Mouse (Mus musculus) heart, postnatal 10 days (tissue): ENCODE data around the gene Zfp750. TPM values are rescaled to one million over a fixed set of nuclear protein-coding genes. Genes with fewer than 3 reads are reported as not detected.
A peak's percentile ranks its signal among the peaks of the same experiment; 100 is the strongest.

Source experiments
- DNase-seq, 2 experiments: peaks; one replicate each; pipeline ENCODE4 v3.0.0; 2021
- intact Hi-C: fragments of 180-260 bp; cut with DNase I; formaldehyde crosslinking; loops from one replicate; pipeline ENCODE4 v1.15.1; 2025
- total RNA-seq, 2 experiments: library from RNA; stranded (reverse); gene quantifications; 2 replicates each; pipeline ENCODE4 v1.2.3; 2021

The Zfp750 gene
- under 1 TPM in 1 of 2 experiments, not detected in 1; 0.07 TPM for total RNA-seq

GRCm38 (mm10) chr11:121519131-121519530 is at the start of gene Zfp750:
TSS of gene Zfp750 (minus strand) at chr11:121519333.
- intact Hi-C loops = no loop called here
- DNase-seq = no peak

- intact Hi-C loops = no loop called here
- DNase-seq = no peak
These were observed 45.1 kb upstream of the Zfp750 start for GRCm38 (mm10) chr11:121564265-121564664.

GRCm38 (mm10) chr11:121563312-121563711 is 44.2 kb upstream of the Zfp750 start:
- intact Hi-C loops = no loop called here
- no peak for DNase-seq

GRCm38 (mm10) chr11:121560294-121560663 is 41.1 kb upstream of the Zfp750 start:
- DNase-seq = no peak
- intact Hi-C loops = no loop called here

GRCm38 (mm10) chr11:121559527-121560293 is 40.6 kb upstream of the Zfp750 start:
- intact Hi-C loops = no loop called here
- DNase-seq = no peak

- no peak for DNase-seq
- intact Hi-C loops = no loop called here
These were observed 39.4 kb upstream of the Zfp750 start for GRCm38 (mm10) chr11:121558522-121558921.

- DNase-seq = no peak
- intact Hi-C loops = no loop called here
These were observed 38.8 kb upstream of the Zfp750 start for GRCm38 (mm10) chr11:121557946-121558345.

- intact Hi-C loops = no loop called here
- no peak for DNase-seq
These were observed 37.6 kb upstream of the Zfp750 start for GRCm38 (mm10) chr11:121556727-121557126.

- DNase-seq = no peak
- intact Hi-C loops = no loop called here
These were observed 34.3 kb upstream of the Zfp750 start for GRCm38 (mm10) chr11:121553458-121553857.

- intact Hi-C loops = no loop called here
- DNase-seq = no peak
These were observed 33.8 kb upstream of the Zfp750 start for GRCm38 (mm10) chr11:121552846-121553457.

- intact Hi-C loops = no loop called here
These were observed 33.0 kb upstream of the Zfp750 start for GRCm38 (mm10) chr11:121552167-121552566.

GRCm38 (mm10) chr11:121551206-121551799 is 32.2 kb upstream of the Zfp750 start:
- intact Hi-C loops = no loop called here
- no peak for DNase-seq

More at GRCm38 (mm10) chr11:121552167-121552566, 33.0 kb upstream of the Zfp750 start:
- DNase-seq = peak; percentile 10 to 27

- intact Hi-C loops = no loop called here
- no peak for DNase-seq
These were observed 30.9 kb upstream of the Zfp750 start for GRCm38 (mm10) chr11:121549843-121550647.

- peak; percentile 44 to 46 for DNase-seq
- intact Hi-C loops = no loop called here
These were observed 30.1 kb upstream of the Zfp750 start for GRCm38 (mm10) chr11:121548996-121549842.

GRCm38 (mm10) chr11:121547925-121548324 is 28.8 kb upstream of the Zfp750 start:
- intact Hi-C loops = no loop called here
- DNase-seq = no peak

GRCm38 (mm10) chr11:121547234-121547633 is 28.1 kb upstream of the Zfp750 start:
- intact Hi-C loops = no loop called here

GRCm38 (mm10) chr11:121545398-121546034 is 26.4 kb upstream of the Zfp750 start:
- intact Hi-C loops = no loop called here
- DNase-seq = no peak

More at GRCm38 (mm10) chr11:121547234-121547633, 28.1 kb upstream of the Zfp750 start:
- DNase-seq = no peak

- intact Hi-C loops = no loop called here
- DNase-seq = no peak
These were observed 25.7 kb upstream of the Zfp750 start for GRCm38 (mm10) chr11:121544755-121545397.

GRCm38 (mm10) chr11:121543922-121544321 is 24.8 kb upstream of the Zfp750 start:
- intact Hi-C loops = no loop called here
- DNase-seq = no peak
